Mouse (Mus musculus): ENCODE data around the gene Btbd16. TPM values are rescaled to one million over a fixed set of nuclear protein-coding genes. Genes with fewer than 3 reads are reported as not detected.

The Btbd16 gene
- polyA plus RNA-seq (2012; rRNA removed; ENCODE audit: low replicate concordance), result 0.13 TPM in 1 of 2 replicates, not detected in the other

DNA sequence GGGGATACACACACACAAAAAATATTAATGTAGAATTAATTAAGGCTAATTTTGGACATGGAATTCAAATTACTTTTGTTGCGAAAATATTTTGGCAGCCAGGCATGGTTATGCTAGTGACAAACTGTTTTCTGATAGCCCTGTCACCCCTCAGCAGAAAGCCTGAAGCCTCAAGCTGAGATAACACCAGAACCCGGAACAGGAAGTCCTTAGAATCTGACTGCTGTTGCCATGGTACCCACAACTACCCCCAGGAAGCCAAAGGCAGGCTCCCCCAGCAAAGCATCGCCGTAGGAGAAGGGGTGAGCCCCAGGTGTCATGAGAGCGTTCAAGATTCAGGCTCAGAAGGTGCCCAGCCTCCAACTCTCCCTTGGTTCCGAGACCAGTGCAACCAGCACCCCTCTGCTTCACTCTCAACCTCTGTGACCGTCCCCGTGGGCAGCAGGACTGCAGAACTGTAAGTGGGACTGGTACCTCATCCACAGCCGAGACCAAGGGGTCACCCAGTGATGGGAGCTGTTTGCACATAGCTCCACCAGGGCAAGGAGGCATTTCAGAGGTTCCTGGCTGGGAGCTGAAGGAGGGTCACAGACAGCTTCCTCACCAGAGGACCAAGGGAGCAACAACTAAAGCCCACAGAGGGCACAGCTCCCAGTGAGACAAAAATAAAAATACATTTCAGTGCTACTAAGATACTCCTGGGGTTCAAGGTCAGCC is at the start of gene Btbd16:
Gene Btbd16, plus strand, starts transcription at position 156 of the 717 bp plus-strand sequence.

GRCm38 (mm10) chr7:130865613-130866591 is 92.0 kb downstream of the Btbd16 start, which contains the start of gene Plekha1:
TSS of gene Plekha1 (plus strand) at chr7:130865756.

Other genes starting within 250 kb of the Btbd16 start
- 18.5 and 42.4 TPM in 2 replicates for gene Nsmce4a, start 201.0 kb upstream of the Btbd16 start, polyA plus RNA-seq (2012; rRNA removed; ENCODE audit: low replicate concordance)
- gene Tacc2, start 196.6 kb upstream of the Btbd16 start, polyA plus RNA-seq (2012; rRNA removed; ENCODE audit: low replicate concordance), result 37.2 and 59.7 TPM in 2 replicates
- gene Plekha1, start 91.7 kb downstream of the Btbd16 start, polyA plus RNA-seq (2012; rRNA removed; ENCODE audit: low replicate concordance), result 29.7 and 36.9 TPM in 2 replicates
- 149 and 311 TPM in 2 replicates for gene Htra1, start 162.0 kb downstream of the Btbd16 start, polyA plus RNA-seq (2012; rRNA removed; ENCODE audit: low replicate concordance)